Mouse (Mus musculus) midbrain, embryonic 10.5 days (tissue): ENCODE data around the gene Gsg1l. TPM values are rescaled to one million over a fixed set of nuclear protein-coding genes. Genes with fewer than 3 reads are reported as not detected.

ENCODE experiments used
- DNase-seq: peaks from one replicate; pipeline ENCODE4 v3.0.0-alpha.2; 2017; ENCODE audit warnings: low spot score
- H3K27ac ChIP-seq: fragments of 300-500 bp; sonication (generic); replicated peaks from 2 replicates; pipeline ENCODE4 v1.5.1; 2016; ENCODE audit warnings: mild to moderate bottlenecking
- H3K27me3 ChIP-seq: fragments of 300-500 bp; sonication (generic); 2 replicates; pipeline ENCODE4 v1.6.1; 2016; ENCODE audit warnings: low read depth, mild to moderate bottlenecking; ENCODE audit not compliant: poor library complexity, severe bottlenecking
- H3K36me3 ChIP-seq: fragments of 300-500 bp; sonication (generic); 2 replicates; pipeline ENCODE4 v1.6.1; 2016; ENCODE audit warnings: mild to moderate bottlenecking, moderate library complexity
- H3K4me1 ChIP-seq: fragments of 300-500 bp; sonication (generic); 2 replicates; pipeline ENCODE4 v1.6.1; 2016
- H3K4me3 ChIP-seq: fragments of 300-500 bp; sonication (generic); 2 replicates; pipeline ENCODE4 v1.5.1; 2016; ENCODE audit warnings: mild to moderate bottlenecking, moderate library complexity
- H3K9me3 ChIP-seq: fragments of 300-500 bp; sonication (generic); replicated peaks from 2 replicates; pipeline ENCODE4 v1.6.1; 2016; ENCODE audit warnings: mild to moderate bottlenecking
- WGBS: fragments of 180-500 bp; shearing (Covaris S2); methylation state at CpG from one replicate; pipeline ENCODE4 v1.1.7; 2016; 5-methylcytosine and 5-hydroxymethylcytosine counted together
- polyA plus RNA-seq: library from polyadenylated mRNA; unstranded; fragments of >200 nt; fragmentation: Nextera tagmentation; extraction: Ambion mirVana; gene quantifications from 2 replicates; pipeline ENCODE4 v1.2.1, GENCODE M21; 2016

Gsg1l gene
- polyA plus RNA-seq, 1 experiment from 2014 or later: 1.1 TPM

GRCm38 (mm10) chr7:126070321-126070720 is 11.9 kb downstream of the Gsg1l start:
- 90% methylated on average over 4 of the region's 4 CpGs for WGBS

GRCm38 (mm10) chr7:126066777-126067176 is 15.4 kb downstream of the Gsg1l start:
- no peaks in the 10 kb centered on the region for H3K36me3 ChIP-seq
- peaks cover 7% of the 10 kb centered on the region; the same call in 1 of the 2 replicates for H3K27me3 ChIP-seq
- peaks cover 9% of the 10 kb centered on the region for H3K4me1 ChIP-seq
- no peak overlapping the region for H3K4me3 ChIP-seq
- no peak for DNase-seq
- 69% methylated on average over 14 of the region's 14 CpGs for WGBS
- no peak overlapping the region for H3K27ac ChIP-seq
- no peaks in the 10 kb centered on the region for H3K9me3 ChIP-seq

More at GRCm38 (mm10) chr7:126070321-126070720, 11.9 kb downstream of the Gsg1l start:
- Histone ChIP-seq H3K36me3 (no peaks in the 10 kb centered on the region), H3K4me3 (no peak overlapping the region), H3K4me1 (peaks cover 3% of the 10 kb centered on the region; the same call in 1 of the 2 replicates), H3K27me3 (peaks cover 7% of the 10 kb centered on the region; the same call in 1 of the 2 replicates), H3K27ac (no peak overlapping the region), H3K9me3 (no peaks in the 10 kb centered on the region)
- no peak for DNase-seq

GRCm38 (mm10) chr7:126065243-126065876 is 16.9 kb downstream of the Gsg1l start:
- Histone ChIP-seq H3K27ac (no peak overlapping the region), H3K4me3 (no peak overlapping the region), H3K9me3 (no peaks in the 10 kb centered on the region), H3K27me3 (peaks cover 10% of the 10 kb centered on the region; the same call in 1 of the 2 replicates), H3K36me3 (no peaks in the 10 kb centered on the region), H3K4me1 (peaks cover 9% of the 10 kb centered on the region)
- no peak for DNase-seq
- 77% methylated on average over 5 of the region's 5 CpGs for WGBS

GRCm38 (mm10) chr7:126062228-126062627 is 20.0 kb downstream of the Gsg1l start:
- peaks cover 27% of the 10 kb centered on the region for H3K4me1 ChIP-seq
- H3K27me3 ChIP-seq: peaks cover 11% of the 10 kb centered on the region; the same call in 1 of the 2 replicates
- no peak for DNase-seq
- no peaks in the 10 kb centered on the region for H3K36me3 ChIP-seq
- peak overlapping the region; percentile 23; the same call in 1 of the 2 replicates for H3K27ac ChIP-seq
- no peak overlapping the region for H3K4me3 ChIP-seq
- 59% methylated on average over 4 of the region's 4 CpGs for WGBS
- H3K9me3 ChIP-seq: no peaks in the 10 kb centered on the region

- Histone ChIP-seq H3K27ac (peak overlapping the region; percentile 13; the same call in 1 of the 2 replicates), H3K4me1 (peaks cover 41% of the 10 kb centered on the region), H3K9me3 (no peaks in the 10 kb centered on the region), H3K36me3 (no peaks in the 10 kb centered on the region), H3K27me3 (peaks cover 4% of the 10 kb centered on the region; the same call in 1 of the 2 replicates), H3K4me3 (no peak overlapping the region)
- DNase-seq: no peak
- WGBS: 81% methylated on average over 7 of the region's 7 CpGs
Observed at GRCm38 (mm10) chr7:126058918-126059317, 23.3 kb downstream of the Gsg1l start.

GRCm38 (mm10) chr7:126057332-126057914 is 24.8 kb downstream of the Gsg1l start:
- Histone ChIP-seq H3K27ac (no peak overlapping the region), H3K4me1 (peaks cover 38% of the 10 kb centered on the region), H3K27me3 (peaks cover 4% of the 10 kb centered on the region; the same call in 1 of the 2 replicates), H3K9me3 (no peaks in the 10 kb centered on the region), H3K36me3 (no peaks in the 10 kb centered on the region), H3K4me3 (no peak overlapping the region)
- no peak for DNase-seq
- WGBS: 86% methylated on average over 10 of the region's 10 CpGs

GRCm38 (mm10) chr7:126054574-126054973 is 27.6 kb downstream of the Gsg1l start:
- H3K27ac ChIP-seq: peak overlapping the region; percentile 38
- H3K9me3 ChIP-seq: no peaks in the 10 kb centered on the region
- 36% methylated on average over 6 of the region's 6 CpGs for WGBS
- peaks cover 34% of the 10 kb centered on the region for H3K4me1 ChIP-seq
- H3K27me3 ChIP-seq: no peaks in the 10 kb centered on the region
- no peak overlapping the region for H3K4me3 ChIP-seq
- H3K36me3 ChIP-seq: no peaks in the 10 kb centered on the region
- no peak for DNase-seq

- H3K4me1 ChIP-seq: peaks cover 32% of the 10 kb centered on the region
- WGBS: 87% methylated on average over 7 of the region's 7 CpGs
- no peak overlapping the region for H3K27ac ChIP-seq
- H3K9me3 ChIP-seq: no peaks in the 10 kb centered on the region
- H3K36me3 ChIP-seq: no peaks in the 10 kb centered on the region
- no peak for DNase-seq
- H3K27me3 ChIP-seq: no peaks in the 10 kb centered on the region
- no peak overlapping the region for H3K4me3 ChIP-seq
Observed at GRCm38 (mm10) chr7:126053618-126054017, 28.6 kb downstream of the Gsg1l start.

GRCm38 (mm10) chr7:126051910-126052309 is 30.3 kb downstream of the Gsg1l start:
- Histone ChIP-seq H3K27me3 (no peaks in the 10 kb centered on the region), H3K4me1 (peaks cover 37% of the 10 kb centered on the region), H3K4me3 (no peak overlapping the region), H3K36me3 (no peaks in the 10 kb centered on the region), H3K9me3 (no peaks in the 10 kb centered on the region), H3K27ac (no peak overlapping the region)
- DNase-seq: no peak
- 65% methylated on average over 6 of the region's 6 CpGs for WGBS

- no peaks in the 10 kb centered on the region for H3K36me3 ChIP-seq
- H3K27ac ChIP-seq: no peak overlapping the region
- 0 out of 2 replicates have a peak, but pooled peaks cover 4% of the 10 kb centered on the region for H3K27me3 ChIP-seq
- DNase-seq: no peak
- H3K4me3 ChIP-seq: no peak overlapping the region
- no peaks in the 10 kb centered on the region for H3K9me3 ChIP-seq
- peaks cover 21% of the 10 kb centered on the region for H3K4me1 ChIP-seq
- WGBS: 93% methylated on average over 6 of the region's 6 CpGs
Observed at GRCm38 (mm10) chr7:126045077-126045476, 37.1 kb downstream of the Gsg1l start.

- Histone ChIP-seq H3K27ac (no peak overlapping the region; the same call in 1 of the 2 replicates), H3K27me3 (0 out of 2 replicates have a peak, but pooled peaks cover 4% of the 10 kb centered on the region), H3K4me1 (peaks cover 32% of the 10 kb centered on the region), H3K9me3 (no peaks in the 10 kb centered on the region), H3K4me3 (no peak overlapping the region), H3K36me3 (no peaks in the 10 kb centered on the region)
- WGBS: 53% methylated on average over 3 of the region's 3 CpGs
- no peak for DNase-seq
Observed at GRCm38 (mm10) chr7:126042306-126042705, 39.9 kb downstream of the Gsg1l start.

GRCm38 (mm10) chr7:126040794-126041526 is 41.3 kb downstream of the Gsg1l start:
- H3K36me3 ChIP-seq: no peaks in the 10 kb centered on the region
- no peak overlapping the region for H3K4me3 ChIP-seq
- peaks cover 32% of the 10 kb centered on the region for H3K4me1 ChIP-seq
- 80% methylated on average over 18 of the region's 18 CpGs for WGBS
- H3K27ac ChIP-seq: peak overlapping the region; percentile 52
- H3K27me3 ChIP-seq: 0 out of 2 replicates have a peak, but pooled peaks cover 4% of the 10 kb centered on the region
- DNase-seq: no peak
- no peaks in the 10 kb centered on the region for H3K9me3 ChIP-seq
